ENCODE assay signal across 8 mouse cellular contexts in genomic region chr2:166945456-166945855, GRCm38 (mm10). TPM values are rescaled to one million over a fixed set of nuclear protein-coding genes. Genes with fewer than 3 reads are reported as not detected.
A peak's percentile ranks its signal among the peaks of the same experiment; 100 is the strongest.
DNase-seq lines count a peak whose midpoint lies in the region; ATAC-seq lines count a peak whose summit lies in the region.

No protein-coding gene starts in this region.

- DNase-seq in forebrain, embryonic 11.5 days (ENCODE audit: low spot score) = no peak
- no peak for DNase-seq in adrenal gland, adult 8-10 months
- DNase-seq in left cerebral cortex, postnatal 36 days (ENCODE audit: low spot score in 2 of 2) = no peak

- no peaks in the 10 kb centered on the region for H3K9me3 ChIP-seq in forebrain, embryonic 16.5 days (ENCODE audit: control insufficient read depth, low read length)
- H3K9me3 ChIP-seq in forebrain, embryonic 11.5 days (ENCODE audit: control insufficient read depth, low read length) = no peaks in the 10 kb centered on the region
- no peaks in the 10 kb centered on the region for H3K9me3 ChIP-seq in midbrain, embryonic 13.5 days
- no peaks in the 10 kb centered on the region for H3K9me3 ChIP-seq in midbrain, embryonic 16.5 days (replicated peaks; ENCODE audit: control insufficient read depth, low read length, poor library complexity, severe bottlenecking)
- H3K9me3 ChIP-seq in intestine, embryonic 16.5 days (ENCODE audit: control insufficient read depth, low read length) = no peaks in the 10 kb centered on the region
- no peaks in the 10 kb centered on the region for H3K9me3 ChIP-seq in stomach, embryonic 15.5 days

- no peak overlapping the region for H3K4me2 ChIP-seq in forebrain, embryonic 16.5 days (ENCODE audit: low read length)
- H3K4me2 ChIP-seq in forebrain, embryonic 11.5 days (ENCODE audit: low read depth, low read length, severe bottlenecking) = no peak overlapping the region
- H3K4me2 ChIP-seq in midbrain, embryonic 13.5 days (replicated peaks) = no peak overlapping the region
- no peak overlapping the region for H3K4me2 ChIP-seq in midbrain, embryonic 16.5 days (ENCODE audit: low read length)
- H3K4me2 ChIP-seq in intestine, embryonic 16.5 days (ENCODE audit: low read depth, low read length) = no peak overlapping the region
- no peak overlapping the region for H3K4me2 ChIP-seq in stomach, embryonic 15.5 days

- no peaks in the 10 kb centered on the region for H3K27me3 ChIP-seq in forebrain, embryonic 16.5 days (replicated peaks; ENCODE audit: control insufficient read depth, insufficient read depth, low read length)
- no peaks in the 10 kb centered on the region for H3K27me3 ChIP-seq in forebrain, embryonic 11.5 days (ENCODE audit: control insufficient read depth, insufficient read depth, low read length)
- H3K27me3 ChIP-seq in midbrain, embryonic 13.5 days = no peaks in the 10 kb centered on the region
- no peaks in the 10 kb centered on the region for H3K27me3 ChIP-seq in midbrain, embryonic 16.5 days (ENCODE audit: control insufficient read depth, insufficient read depth, low read depth, low read length)
- no peaks in the 10 kb centered on the region for H3K27me3 ChIP-seq in intestine, embryonic 16.5 days (replicated peaks; ENCODE audit: control insufficient read depth, insufficient read depth, low read length)
- no peaks in the 10 kb centered on the region for H3K27me3 ChIP-seq in stomach, embryonic 15.5 days (replicated peaks)

- intact Hi-C loops in left cerebral cortex, postnatal 36 days (cut with DNase I) = no loop called here

- H3K4me1 ChIP-seq in forebrain, embryonic 16.5 days (replicated peaks; ENCODE audit: control insufficient read depth, insufficient read depth, low read length) = no peaks in the 10 kb centered on the region
- H3K4me1 ChIP-seq in forebrain, embryonic 11.5 days (replicated peaks; ENCODE audit: control insufficient read depth, insufficient read depth, low read length) = no peaks in the 10 kb centered on the region
- H3K4me1 ChIP-seq in midbrain, embryonic 13.5 days (replicated peaks) = no peaks in the 10 kb centered on the region
- H3K4me1 ChIP-seq in midbrain, embryonic 16.5 days (ENCODE audit: control insufficient read depth, insufficient read depth, low read length) = no peaks in the 10 kb centered on the region
- H3K4me1 ChIP-seq in intestine, embryonic 16.5 days (ENCODE audit: control insufficient read depth, insufficient read depth, low read length) = no peaks in the 10 kb centered on the region
- no peaks in the 10 kb centered on the region for H3K4me1 ChIP-seq in stomach, embryonic 15.5 days

- H3K4me3 ChIP-seq in forebrain, embryonic 16.5 days (replicated peaks; ENCODE audit: low read length) = no peak overlapping the region
- H3K4me3 ChIP-seq in forebrain, embryonic 11.5 days (ENCODE audit: low read depth, low read length) = no peak overlapping the region
- no peak overlapping the region for H3K4me3 ChIP-seq in midbrain, embryonic 13.5 days (replicated peaks)
- H3K4me3 ChIP-seq in midbrain, embryonic 16.5 days (ENCODE audit: low read depth, low read length) = no peak overlapping the region
- H3K4me3 ChIP-seq in intestine, embryonic 16.5 days (ENCODE audit: low read length) = no peak overlapping the region
- H3K4me3 ChIP-seq in stomach, embryonic 15.5 days (replicated peaks) = no peak overlapping the region

- H3K9ac ChIP-seq in forebrain, embryonic 16.5 days (replicated peaks; ENCODE audit: low read depth, low read length) = no peak overlapping the region
- H3K9ac ChIP-seq in forebrain, embryonic 11.5 days (ENCODE audit: low read length) = no peak overlapping the region
- no peak overlapping the region for H3K9ac ChIP-seq in midbrain, embryonic 13.5 days (replicated peaks)
- H3K9ac ChIP-seq in midbrain, embryonic 16.5 days (ENCODE audit: low read depth, low read length) = no peak overlapping the region
- no peak overlapping the region for H3K9ac ChIP-seq in intestine, embryonic 16.5 days (ENCODE audit: low read depth, low read length)
- H3K9ac ChIP-seq in stomach, embryonic 15.5 days = no peak overlapping the region

- no peak overlapping the region for H3K27ac ChIP-seq in forebrain, embryonic 16.5 days (ENCODE audit: low read length)
- no peak overlapping the region for H3K27ac ChIP-seq in forebrain, embryonic 11.5 days (ENCODE audit: low read depth, low read length)
- H3K27ac ChIP-seq in midbrain, embryonic 13.5 days = no peak overlapping the region
- no peak overlapping the region for H3K27ac ChIP-seq in midbrain, embryonic 16.5 days (ENCODE audit: low read length)
- H3K27ac ChIP-seq in intestine, embryonic 16.5 days (ENCODE audit: low read length) = no peak overlapping the region
- no peak overlapping the region for H3K27ac ChIP-seq in stomach, embryonic 15.5 days

- H3K36me3 ChIP-seq in forebrain, embryonic 16.5 days (ENCODE audit: control insufficient read depth, insufficient read depth) = peaks cover 53% of the 10 kb centered on the region
- peaks cover 25% of the 10 kb centered on the region for H3K36me3 ChIP-seq in forebrain, embryonic 11.5 days (ENCODE audit: control insufficient read depth, insufficient read depth, low read length)
- peaks cover 89% of the 10 kb centered on the region for H3K36me3 ChIP-seq in midbrain, embryonic 13.5 days
- peaks cover 36% of the 10 kb centered on the region for H3K36me3 ChIP-seq in midbrain, embryonic 16.5 days (ENCODE audit: control insufficient read depth, insufficient read depth, low read length)
- H3K36me3 ChIP-seq in intestine, embryonic 16.5 days (ENCODE audit: control insufficient read depth, insufficient read depth, low read length) = peaks cover 14% of the 10 kb centered on the region; the same call in 1 of the 2 replicates
- peaks cover 53% of the 10 kb centered on the region for H3K36me3 ChIP-seq in stomach, embryonic 15.5 days

- WGBS in forebrain, embryonic 16.5 days = 61% methylated on average over 4 of the region's 4 CpGs
- WGBS in forebrain, embryonic 11.5 days = 82% methylated on average over 4 of the region's 4 CpGs
- WGBS in midbrain, embryonic 13.5 days = 66% methylated on average over 4 of the region's 4 CpGs
- 61% methylated on average over 4 of the region's 4 CpGs for WGBS in midbrain, embryonic 16.5 days
- 44% methylated on average over 4 of the region's 4 CpGs for WGBS in intestine, embryonic 16.5 days
- WGBS in stomach, embryonic 15.5 days = 45% methylated on average over 4 of the region's 4 CpGs

- ATAC-seq in forebrain, embryonic 16.5 days = peak; percentile 18; the same call in 1 of the 2 replicates
- ATAC-seq in forebrain, embryonic 11.5 days (replicated peaks; ENCODE audit: low FRiP score) = no peak
- peak; percentile 34; the same call in 1 of the 2 replicates for ATAC-seq in midbrain, embryonic 13.5 days
- no peak for ATAC-seq in midbrain, embryonic 16.5 days
- ATAC-seq in intestine, embryonic 16.5 days = 0 out of 2 replicates have a peak, but pooled peaks have one; percentile 21
- ATAC-seq in stomach, embryonic 15.5 days (ENCODE audit: insufficient read depth, low FRiP score, low read depth) = peak; percentile 58; the same call in 1 of the 2 replicates

RNA-seq across cellular contexts. Expression of gene Cse1l, which starts 39.6 kb away (rescaled TPM):
- 107 and 120 TPM in 2 replicates for polyA plus RNA-seq in forebrain, embryonic 16.5 days (2015; fragmentation: Nextera tagmentation; extraction: Ambion mirVana)
- 222 and 240 TPM in 2 replicates for polyA plus RNA-seq in forebrain, embryonic 11.5 days (2014; fragmentation: Nextera tagmentation; extraction: Ambion mirVana)
- 113 and 116 TPM in 2 replicates for polyA plus RNA-seq in midbrain, embryonic 13.5 days (2015; fragmentation: Nextera tagmentation; extraction: Ambion mirVana)
- 100 and 102 TPM in 2 replicates for polyA plus RNA-seq in midbrain, embryonic 16.5 days (2015; fragmentation: Nextera tagmentation; extraction: Ambion mirVana)
- 80.7 and 85.5 TPM in 2 replicates for polyA plus RNA-seq in intestine, embryonic 16.5 days (2015; fragmentation: Nextera tagmentation; extraction: Ambion mirVana)
- 97.8 and 101 TPM in 2 replicates for polyA plus RNA-seq in stomach, embryonic 15.5 days (2015; fragmentation: Nextera tagmentation; extraction: Ambion mirVana)
- 10 to 100 TPM; 56.8 to 74.9 (median 72.1) TPM for total RNA-seq in adrenal gland, adult 8-10 months (2022)
- total RNA-seq in left cerebral cortex, postnatal 36 days (2021) = 10 to 100 TPM; 51.4 to 54.9 TPM

RNA-seq across cellular contexts. Expression of gene Stau1, which starts 50.6 kb away (rescaled TPM):
- polyA plus RNA-seq in forebrain, embryonic 16.5 days (2015; fragmentation: Nextera tagmentation; extraction: Ambion mirVana) = 131 and 145 TPM in 2 replicates
- 100 and 105 TPM in 2 replicates for polyA plus RNA-seq in forebrain, embryonic 11.5 days (2014; fragmentation: Nextera tagmentation; extraction: Ambion mirVana)
- 119 and 121 TPM in 2 replicates for polyA plus RNA-seq in midbrain, embryonic 13.5 days (2015; fragmentation: Nextera tagmentation; extraction: Ambion mirVana)
- 116 and 122 TPM in 2 replicates for polyA plus RNA-seq in midbrain, embryonic 16.5 days (2015; fragmentation: Nextera tagmentation; extraction: Ambion mirVana)
- polyA plus RNA-seq in intestine, embryonic 16.5 days (2015; fragmentation: Nextera tagmentation; extraction: Ambion mirVana) = 60.2 and 61.2 TPM in 2 replicates
- polyA plus RNA-seq in stomach, embryonic 15.5 days (2015; fragmentation: Nextera tagmentation; extraction: Ambion mirVana) = 70.6 and 76.9 TPM in 2 replicates
- 10 to 100 TPM; 66.1 to 83.6 (median 74.3) TPM for total RNA-seq in adrenal gland, adult 8-10 months (2022)
- 10 to 100 TPM; 62.9 to 70.6 TPM for total RNA-seq in left cerebral cortex, postnatal 36 days (2021)

Comparison
In these comparisons a context has a peak if more than half of its experiments do, and no peak if none do; other contexts are left out.
1. ATAC-seq: peak in forebrain, embryonic 16.5 days (single experiment), midbrain, embryonic 13.5 days (single experiment), intestine, embryonic 16.5 days (single experiment) and stomach, embryonic 15.5 days (single experiment); none in forebrain, embryonic 11.5 days (single experiment) and midbrain, embryonic 16.5 days (single experiment).